Mouse (Mus musculus): Measurements from ENCODE around the gene Cnnm2. TPM values are rescaled to one million over a fixed set of nuclear protein-coding genes. Genes with fewer than 3 reads are reported as not detected.

Gene Cnnm2
- total RNA-seq, 2 experiments from 2014 or later, result 39.4 to 41.1 TPM

DNA sequence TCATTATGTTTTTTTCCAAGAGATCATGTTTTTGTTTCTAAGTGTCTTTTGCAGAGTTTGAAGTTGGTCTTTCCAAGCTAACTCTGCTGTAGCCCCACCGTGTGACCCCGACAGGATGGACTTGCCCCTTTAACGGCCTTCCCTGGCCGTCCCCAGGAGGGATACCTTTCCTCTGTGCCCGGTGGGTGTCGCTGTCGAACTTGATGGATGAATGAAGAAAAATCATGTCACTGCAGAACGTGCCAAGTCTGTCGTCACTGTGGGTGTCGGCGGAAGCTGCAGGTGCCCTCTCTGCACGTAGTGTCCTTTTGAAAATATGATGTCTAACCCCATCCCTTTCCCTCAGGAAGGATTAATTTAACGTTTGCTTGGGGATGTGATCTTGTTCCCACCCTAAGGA, 117.0 kb downstream of the Cnnm2 start:
- DNase-seq (ENCODE audit: low spot score in 2 of 2), result peak; percentile 73 to 87

DNA sequence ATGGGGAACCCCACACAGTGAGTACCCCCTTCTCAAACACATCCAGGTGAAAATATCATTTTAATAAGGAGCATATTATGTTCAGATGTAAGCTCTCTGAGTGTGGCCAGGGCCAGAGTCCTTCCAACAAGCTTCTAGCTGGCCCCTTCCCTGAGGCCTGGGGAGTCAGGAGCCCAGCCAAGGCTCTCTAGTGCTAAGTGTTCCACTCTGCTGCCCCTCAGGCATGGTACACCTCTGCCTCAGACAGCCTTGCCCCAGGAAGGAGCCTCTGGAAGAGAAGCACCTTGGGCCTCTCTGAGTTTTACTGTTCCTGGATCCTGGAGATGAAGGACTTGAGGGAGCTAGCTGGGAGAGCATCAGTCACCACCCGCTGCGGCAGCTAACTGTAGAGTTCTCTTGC, 118.5 kb downstream of the Cnnm2 start:
- DNase-seq (ENCODE audit: low spot score in 2 of 2), result no peak

DNA sequence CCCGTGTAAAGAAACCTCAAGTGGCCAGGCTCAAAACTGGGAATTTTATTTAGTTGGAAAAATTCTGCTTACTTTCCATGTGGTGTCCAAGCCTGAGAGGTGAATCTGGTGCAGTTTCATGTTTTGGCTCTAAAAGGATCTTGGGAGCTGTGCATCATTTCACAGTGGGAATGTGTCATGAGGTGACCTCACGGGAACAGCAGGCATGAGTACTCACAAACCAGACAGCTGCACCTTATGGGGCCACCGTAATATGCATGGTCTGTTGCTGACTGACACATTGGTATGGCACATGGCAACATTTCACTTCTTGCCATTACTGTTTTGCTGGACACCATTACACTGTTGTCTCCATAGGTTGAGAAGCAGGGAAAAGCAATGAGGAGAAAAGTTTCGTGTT, 124.0 kb downstream of the Cnnm2 start:
- no peak for DNase-seq (ENCODE audit: low spot score in 2 of 2)

DNA sequence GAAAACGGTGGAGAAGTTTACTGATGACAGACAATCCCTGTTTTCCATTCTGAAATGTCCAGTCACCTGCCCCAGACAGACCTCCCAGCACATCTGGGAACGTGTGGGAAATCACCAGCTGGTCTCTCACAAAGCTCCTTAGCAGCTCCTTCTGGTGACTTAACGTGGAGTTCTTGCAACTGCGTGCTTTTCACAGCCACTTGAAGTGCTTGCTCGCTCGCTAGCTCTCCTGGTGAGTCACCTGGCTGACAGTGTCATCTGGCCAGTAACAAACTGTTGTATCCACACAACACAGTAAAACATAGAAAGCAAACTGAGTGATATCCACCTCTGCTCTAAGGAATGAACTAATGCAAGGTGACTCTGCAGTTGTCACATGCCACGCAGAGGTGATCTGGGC, 125.4 kb downstream of the Cnnm2 start:
- no peak for DNase-seq (ENCODE audit: low spot score in 2 of 2)

DNA sequence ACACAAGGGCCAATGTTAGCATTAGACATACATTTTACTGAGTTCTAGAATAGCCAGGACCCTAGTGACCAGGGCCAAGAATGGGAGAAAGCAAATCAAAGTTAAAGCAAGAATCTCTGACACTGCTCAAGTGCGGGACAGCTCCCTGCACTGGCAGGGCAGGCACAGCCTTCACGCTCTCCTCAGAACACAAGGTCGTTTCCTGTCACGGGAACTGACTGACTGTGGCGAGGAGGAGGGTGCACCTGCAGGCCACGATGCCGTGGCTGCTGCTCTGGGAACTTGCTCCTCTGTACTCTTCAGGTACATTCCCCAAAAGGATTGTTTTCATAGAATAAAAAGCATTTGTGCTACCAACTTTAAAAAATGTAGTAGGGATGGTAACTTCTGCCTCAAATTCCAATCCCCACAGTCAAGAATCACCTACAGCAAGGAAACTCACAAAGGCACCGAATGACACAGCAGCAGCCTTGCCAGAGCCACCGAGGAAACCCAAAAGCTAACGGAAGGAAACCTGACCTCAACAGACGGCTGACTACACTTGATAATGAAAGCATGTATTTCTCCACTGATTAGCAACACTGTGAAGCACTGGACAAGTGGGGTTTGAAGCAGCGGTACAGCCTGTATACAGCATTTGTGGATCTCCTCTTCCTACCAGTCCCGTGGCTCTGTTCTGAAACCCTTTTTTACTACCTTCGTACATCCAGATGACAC, 126.6 kb downstream of the Cnnm2 start:
- DNase-seq (ENCODE audit: low spot score in 2 of 2), result no peak

DNA sequence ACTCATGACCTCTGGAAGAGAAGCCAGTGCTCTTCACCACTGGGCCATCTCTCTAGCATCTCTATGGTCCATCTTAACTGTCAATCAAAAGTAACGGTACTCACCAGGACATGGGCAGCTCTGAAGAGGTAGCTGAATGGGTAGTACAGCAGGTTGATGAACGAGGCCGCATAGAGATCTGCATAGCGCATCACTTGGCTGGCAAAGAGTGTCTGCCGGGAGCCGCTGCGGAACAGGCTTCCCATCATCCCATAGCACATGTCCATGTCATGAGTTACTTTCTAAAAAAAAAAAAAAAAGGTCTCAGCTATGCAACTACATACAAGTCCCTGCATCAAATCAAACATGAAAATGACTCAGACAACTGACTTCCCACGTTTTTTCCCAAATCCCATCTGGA, 128.3 kb downstream of the Cnnm2 start:
- no peak for DNase-seq (ENCODE audit: low spot score in 2 of 2)

DNA sequence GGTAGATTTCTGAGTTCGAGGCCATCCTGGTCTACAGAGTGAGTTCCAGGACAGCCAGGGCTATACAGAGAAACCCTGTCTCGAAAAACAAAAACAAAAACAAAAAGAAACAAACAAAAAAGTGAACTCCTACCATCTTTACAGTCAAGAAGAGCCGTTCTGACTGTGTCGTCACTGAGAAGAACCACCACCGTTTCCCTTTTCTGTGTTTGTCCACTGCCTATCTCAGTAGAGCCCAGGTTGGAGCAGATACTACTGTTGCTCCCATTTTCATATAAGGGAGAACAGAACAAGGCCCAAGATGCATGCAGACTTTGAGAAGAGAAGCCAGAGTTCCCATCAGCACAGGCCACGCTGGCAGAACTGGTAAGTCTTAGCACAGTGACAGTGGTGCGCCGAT, 129.3 kb downstream of the Cnnm2 start:
- no peak for DNase-seq (ENCODE audit: low spot score in 2 of 2)

DNA sequence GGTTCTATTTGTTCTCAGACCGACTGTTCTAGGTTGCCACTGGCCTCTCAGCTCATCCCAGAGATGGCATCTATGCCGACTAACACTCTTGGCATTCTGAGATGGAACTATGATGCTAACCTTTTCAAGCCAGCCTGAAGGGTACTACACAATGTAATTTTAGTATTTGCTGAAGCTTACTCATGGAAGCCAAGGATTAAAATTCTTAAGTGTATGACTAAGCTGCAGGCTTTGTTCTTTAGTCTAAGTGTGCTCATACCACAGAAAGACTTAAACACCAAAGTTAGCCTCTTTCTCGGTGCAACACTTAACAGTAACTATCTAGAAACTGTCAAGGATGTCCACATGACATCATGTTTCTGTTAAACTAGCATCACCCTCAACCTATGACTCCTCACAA, 131.5 kb downstream of the Cnnm2 start:
- no peak for DNase-seq (ENCODE audit: low spot score in 2 of 2)

DNA sequence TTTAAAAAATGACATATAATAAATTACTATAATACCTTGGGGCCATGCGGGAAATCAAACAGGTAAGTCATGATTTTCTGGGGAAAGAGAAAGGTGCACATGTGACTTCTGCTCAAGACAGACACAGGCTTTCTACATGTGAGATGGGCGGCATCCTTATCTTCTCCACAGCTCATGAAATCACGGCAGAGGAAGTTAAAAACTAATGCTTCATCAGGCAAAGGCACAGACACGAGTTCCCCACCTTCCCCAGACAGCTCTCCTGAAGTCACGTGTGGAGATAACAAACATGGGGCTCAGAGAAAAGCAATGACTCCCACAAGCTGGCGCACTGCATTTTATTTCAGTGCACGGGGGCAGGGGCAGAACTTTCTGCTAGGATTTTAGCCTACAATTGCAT, 132.1 kb downstream of the Cnnm2 start:
- no peak for DNase-seq (ENCODE audit: low spot score in 2 of 2)

DNA sequence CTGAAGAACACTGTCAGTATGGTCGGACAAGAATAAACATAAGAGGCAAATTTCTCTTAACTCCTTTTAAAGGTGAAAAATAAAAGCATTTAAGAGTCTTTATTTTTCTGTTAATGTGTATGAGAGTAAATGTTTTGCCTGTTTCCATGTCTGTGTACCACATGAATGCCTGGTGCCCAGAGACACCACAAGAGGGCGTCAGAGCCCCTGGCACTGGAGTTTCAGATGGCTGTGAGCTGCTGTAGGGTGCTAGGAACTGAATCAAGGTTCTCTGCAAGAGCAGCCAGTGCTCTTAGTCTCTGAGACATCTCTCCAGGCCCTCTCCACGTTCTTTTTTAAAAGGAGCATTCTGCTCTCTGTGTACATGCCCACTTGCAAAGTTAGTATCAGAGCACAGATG, 135.7 kb downstream of the Cnnm2 start:
- no peak for DNase-seq (ENCODE audit: low spot score in 2 of 2)

DNA sequence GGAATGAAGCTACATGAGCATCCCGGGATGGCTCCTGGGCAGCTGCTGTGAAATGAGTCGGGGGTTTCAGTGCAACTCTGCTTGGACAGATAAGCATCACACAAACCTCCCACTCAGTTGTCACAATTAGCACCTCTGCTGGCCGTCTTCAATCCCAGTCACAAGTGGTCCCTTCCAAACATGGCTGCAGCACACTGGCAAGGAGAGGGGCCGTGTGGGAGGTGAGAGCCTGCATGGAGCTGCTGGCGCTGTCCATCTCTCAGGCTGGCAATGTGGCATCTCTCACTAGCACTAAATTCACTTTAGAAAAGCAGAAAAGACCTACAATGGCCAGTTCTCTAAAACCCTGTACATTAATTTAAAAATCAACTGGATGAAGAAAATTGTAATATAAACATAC, 136.8 kb downstream of the Cnnm2 start:
- DNase-seq (ENCODE audit: low spot score in 2 of 2), result no peak

DNA sequence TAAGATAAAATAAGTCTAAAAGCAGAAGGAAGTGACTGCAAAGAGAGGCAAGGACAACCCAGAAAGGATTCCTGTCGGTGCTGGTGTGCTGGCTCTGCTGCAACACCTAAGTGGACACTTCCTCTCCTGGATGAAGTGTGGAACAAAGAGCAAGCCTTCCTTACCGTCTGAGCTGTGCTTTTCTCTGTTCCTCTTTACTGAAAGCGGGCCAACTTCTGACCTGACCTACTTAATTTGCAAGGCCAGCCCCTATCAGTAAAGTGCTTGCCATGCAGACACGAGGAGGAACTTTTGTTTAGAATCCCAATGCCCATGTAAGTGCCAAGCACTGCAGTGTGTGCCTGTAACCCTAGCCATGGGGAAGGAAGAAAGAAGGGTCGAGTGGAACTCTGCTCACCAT, 137.9 kb downstream of the Cnnm2 start:
- DNase-seq (ENCODE audit: low spot score in 2 of 2), result no peak

DNA sequence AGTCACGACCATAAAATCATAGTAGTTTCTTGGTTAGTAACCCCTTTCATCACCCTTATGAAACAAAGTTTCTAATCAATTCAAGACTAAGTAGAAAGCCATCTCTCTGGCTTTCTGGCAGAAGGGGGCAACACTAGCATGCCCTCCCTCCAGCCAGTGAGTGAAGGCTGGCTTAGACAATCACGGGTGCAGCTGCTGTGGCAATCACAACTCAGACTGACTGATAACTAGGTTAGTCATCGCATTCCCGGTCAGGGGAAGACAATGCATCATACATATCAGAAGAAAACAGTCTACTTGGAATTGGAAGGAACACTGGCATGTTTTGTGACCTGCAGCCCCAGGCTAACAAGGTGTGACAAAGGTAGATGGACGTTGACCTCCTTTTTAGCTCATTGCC, 138.5 kb downstream of the Cnnm2 start:
- DNase-seq (ENCODE audit: low spot score in 2 of 2), result no peak

DNA sequence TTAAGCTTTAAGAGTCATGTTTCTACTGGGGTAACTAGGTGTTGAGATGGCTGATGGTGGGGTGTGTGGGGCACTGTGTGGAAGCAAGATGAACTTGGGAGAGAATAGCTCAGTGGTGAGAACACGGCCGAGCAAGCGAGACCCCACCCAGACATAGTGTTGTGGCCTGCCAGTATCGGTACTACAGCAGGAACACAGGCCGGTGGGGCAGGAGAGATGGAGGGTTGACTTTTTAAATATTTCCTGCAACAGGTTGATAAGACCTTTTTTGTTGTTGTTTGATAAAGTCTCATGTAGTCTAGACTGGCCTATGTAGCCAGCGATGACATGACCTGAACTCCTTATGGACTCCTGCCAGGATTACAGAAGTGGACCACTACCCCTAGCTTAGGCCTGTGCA, 139.4 kb downstream of the Cnnm2 start:
- no peak for DNase-seq (ENCODE audit: low spot score in 2 of 2)

DNA sequence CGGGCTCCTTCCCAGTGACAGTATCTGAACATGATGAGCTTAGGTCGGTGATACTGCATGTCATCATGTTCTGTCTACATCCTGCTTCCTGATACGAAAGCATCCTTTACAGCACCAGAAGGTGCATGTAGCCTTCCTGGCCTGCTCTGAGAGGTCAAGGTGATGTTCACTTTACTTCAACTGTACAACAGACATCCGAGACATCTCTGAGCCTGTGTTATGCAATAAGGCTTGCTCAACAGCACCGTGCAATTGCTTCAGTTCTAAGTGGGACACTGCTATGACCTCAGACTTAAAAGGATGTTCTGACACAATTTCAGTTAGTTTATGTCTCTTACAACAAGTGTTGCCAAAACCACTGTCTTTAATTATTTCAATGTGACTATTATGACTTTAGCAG, 139.9 kb downstream of the Cnnm2 start:
- DNase-seq (ENCODE audit: low spot score in 2 of 2), result no peak

DNA sequence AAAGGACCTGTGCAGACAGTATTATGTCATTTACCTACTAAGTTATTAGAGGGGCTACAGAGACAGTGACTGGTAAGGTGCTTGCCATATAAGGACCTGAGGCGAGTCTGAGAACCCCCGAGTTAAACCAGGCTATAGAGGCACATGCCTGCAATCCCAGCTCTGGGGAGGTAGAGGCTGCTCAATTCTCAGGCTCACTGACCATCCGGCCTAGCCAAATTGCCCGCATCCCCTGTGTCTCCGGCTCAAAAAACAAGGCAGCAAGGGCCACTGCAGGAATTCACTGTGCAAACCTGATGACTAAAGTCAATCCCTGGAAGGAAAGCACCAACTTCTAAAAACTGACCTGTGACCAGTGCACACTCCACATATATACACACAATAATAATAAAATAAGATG, 142.0 kb downstream of the Cnnm2 start:
- DNase-seq (ENCODE audit: low spot score in 2 of 2), result no peak

DNA sequence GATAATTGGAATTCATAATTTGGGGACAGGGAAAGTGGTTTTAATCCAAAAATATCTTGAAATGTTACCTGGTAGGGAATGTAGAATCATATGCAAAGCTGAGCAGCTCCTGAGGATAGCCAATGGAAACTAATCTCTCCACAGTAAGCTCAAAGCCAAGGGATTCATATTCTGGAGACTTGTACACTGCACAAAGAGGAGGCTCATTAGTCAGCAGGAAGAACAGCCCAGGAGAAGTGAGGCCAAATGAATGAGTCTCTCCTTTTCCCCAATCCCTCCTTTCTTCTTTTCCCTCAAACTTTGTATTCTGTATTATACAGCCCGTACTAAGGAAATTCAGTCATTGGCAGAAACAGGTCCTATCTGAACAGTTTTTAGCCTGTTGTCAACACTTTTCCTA, 143.5 kb downstream of the Cnnm2 start:
- no peak for DNase-seq (ENCODE audit: low spot score in 2 of 2)

DNA sequence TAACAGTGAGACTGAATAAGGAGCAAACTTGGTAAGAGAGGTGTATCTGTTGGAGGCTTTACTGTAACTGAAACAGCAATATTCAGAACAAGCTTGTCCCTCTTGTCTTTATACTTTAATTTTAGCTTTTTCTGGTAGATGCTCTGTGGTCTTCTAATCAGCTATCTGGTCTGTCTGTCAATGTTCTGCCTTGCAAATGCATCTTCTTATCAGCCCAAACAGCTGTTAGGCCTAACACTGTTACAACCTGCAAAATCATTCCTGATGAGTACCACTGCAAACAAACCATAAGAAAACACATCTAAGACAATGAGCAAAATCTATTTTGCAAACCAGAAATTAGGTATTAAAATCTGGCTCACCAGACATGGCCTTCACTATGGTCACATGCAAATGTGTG, 144.0 kb downstream of the Cnnm2 start:
- no peak for DNase-seq (ENCODE audit: low spot score in 2 of 2)

DNA sequence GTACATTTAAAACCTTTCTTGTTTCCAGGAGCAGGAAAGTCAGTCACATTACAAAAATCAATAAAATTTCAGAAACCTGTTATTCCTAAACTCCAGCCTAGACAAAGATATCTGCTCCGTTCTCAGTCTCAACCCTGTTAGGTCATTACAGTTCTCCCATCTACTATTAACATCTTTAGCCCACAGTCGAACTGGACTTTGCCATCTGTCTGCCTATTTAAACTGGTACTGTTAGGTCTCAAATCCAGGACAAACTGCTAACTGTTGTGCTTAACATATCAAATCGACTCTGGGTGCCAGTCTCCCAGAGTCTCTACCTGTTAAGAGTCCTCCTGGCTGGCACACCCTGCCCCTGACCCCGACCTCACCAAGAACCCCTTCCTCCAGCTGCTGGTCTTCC, 144.6 kb downstream of the Cnnm2 start:
- DNase-seq (ENCODE audit: low spot score in 2 of 2), result no peak

DNA sequence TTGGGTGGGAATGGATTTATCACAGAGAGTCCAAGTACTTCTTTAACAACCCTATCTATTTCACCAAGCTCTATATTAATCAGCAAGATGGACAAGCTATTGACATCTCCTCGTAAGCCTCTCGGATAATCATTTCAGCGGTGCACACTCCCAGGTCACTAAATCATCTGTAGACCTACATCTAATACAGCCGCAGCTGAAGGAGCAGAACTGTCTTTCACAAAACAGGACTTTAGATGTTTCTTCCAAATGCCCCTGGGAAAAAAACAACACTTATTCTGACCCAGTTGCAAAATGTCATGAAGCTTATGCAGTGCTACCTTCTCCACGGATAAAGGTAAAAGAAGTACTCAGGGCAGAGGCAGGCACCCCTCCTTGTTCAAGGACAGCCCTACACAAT, 146.8 kb downstream of the Cnnm2 start:
- DNase-seq (ENCODE audit: low spot score in 2 of 2), result no peak

DNA sequence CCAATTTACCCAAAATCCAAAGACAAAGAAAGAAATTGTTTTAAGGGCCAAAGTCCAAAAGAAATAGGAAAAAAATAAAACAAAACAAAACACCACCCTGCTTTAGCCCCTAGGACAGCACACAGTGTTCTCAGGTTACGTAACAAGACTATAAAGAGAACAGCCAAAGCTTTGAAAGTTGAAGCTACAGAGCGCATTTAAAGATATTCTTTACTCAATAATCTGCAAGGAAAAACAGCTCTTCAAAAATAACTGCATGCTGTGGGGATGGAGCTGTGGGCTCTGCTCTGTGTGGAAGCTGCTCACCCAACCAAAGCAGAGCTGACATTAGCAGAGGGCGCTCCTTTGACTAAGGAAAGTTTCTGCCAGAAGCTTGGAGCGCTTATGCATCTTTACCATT, 147.6 kb downstream of the Cnnm2 start:
- DNase-seq (ENCODE audit: low spot score in 2 of 2), result peak in 1 of 2 experiments; percentile 71

DNA sequence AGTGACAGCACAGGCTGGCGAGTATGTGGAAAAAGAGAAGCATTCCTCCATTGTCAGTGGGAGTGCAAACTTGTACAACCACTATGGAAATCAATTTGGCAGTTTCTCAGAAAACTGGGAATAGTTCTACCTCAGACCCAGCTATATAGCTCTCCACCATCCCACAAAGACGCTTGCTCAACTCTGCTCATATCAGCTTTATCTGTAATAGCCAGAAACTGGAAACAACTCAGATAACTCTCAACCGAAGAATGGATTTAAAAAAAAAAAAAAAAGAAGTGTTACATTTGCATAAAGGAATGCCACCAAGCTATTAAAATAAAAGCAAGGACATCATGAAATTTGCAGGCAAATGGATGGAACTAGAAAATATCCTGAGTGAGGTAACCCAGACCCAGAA, 150.1 kb downstream of the Cnnm2 start:
- DNase-seq (ENCODE audit: low spot score in 2 of 2), result no peak

DNA sequence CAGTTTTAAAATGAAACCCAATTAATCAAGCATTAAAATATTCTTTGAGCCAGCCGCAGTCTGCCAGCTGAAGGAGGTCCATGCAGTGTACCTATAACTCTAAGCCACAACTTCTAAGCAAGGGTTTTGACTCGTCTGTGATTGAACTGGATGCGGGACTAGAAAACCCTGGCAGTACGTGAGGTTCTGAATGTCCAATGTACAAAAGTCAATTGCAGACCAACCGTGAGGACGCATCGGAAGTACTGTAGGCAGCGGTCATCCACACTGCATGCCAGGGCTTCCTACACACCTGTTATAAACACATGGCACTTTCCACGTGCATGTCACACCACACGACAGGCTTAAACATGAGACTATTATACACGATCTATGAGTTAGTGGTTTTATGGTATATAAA, 152.2 kb downstream of the Cnnm2 start:
- DNase-seq (ENCODE audit: low spot score in 2 of 2), result no peak
